Mouse (Mus musculus): ENCODE results near the gene Gna12. TPM values are rescaled to one million over a fixed set of nuclear protein-coding genes. Genes with fewer than 3 reads are reported as not detected.

The Gna12 gene
- polyA plus RNA-seq (2011; ENCODE audit: insufficient read length, low read depth, missing spikeins) = 49.5 TPM in 2 replicates

DNA sequence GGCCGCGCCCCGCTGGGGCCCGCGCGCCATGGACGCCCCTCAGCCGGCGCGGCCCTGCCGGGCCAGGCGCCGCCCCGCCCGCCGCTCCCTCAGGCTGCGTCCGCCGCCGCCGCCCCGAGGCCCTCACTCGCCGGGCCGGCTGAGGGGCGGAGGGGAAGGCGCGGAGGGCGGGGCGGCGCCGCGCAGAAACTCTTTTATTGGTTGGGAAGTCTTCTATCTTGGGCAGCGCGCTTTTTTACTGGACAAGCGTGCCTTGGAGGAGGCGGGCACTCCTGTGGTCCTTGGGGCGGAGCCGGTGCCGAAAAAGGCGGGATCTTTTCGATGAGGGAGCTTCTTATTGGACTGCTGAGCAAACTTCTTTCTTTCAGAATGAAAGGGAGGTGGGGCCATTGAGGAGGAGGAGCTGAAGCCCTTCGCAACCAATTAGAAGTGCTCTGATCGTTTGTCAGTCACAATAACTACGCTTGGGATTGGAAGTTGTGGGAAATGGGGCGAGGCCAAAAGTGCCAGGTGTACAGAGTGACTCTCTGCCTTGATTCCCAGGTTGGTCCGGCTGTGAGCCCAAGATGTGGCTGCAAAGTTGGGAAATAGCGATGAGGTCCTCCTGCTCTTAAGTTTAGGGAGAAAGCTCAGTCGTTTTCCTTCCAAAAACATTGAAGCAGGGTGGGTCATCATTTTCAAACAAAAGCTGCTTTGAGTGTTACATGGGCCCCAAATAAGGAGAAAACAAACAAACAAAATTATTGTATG lies at the start of gene Gna12:
TSS of gene Gna12 (minus strand) at position 118 of the 750 bp plus-strand sequence.
- Histone ChIP-seq H3K4me1 (ENCODE audit: control insufficient read depth, insufficient read depth, low read length) (peaks cover 10% of the 10 kb centered on the region), H3K4me3 (ENCODE audit: insufficient read depth, low read length) (peak within 1 kb of the TSS; percentile 91), H3K27ac (ENCODE audit: insufficient read depth, low read length) (no peak within 1 kb of the TSS; the same call in 1 of the 2 replicates)
- peak; percentile 54 for TF ChIP-seq POLR2A (IDR thresholded peaks at IDR 0.05; ENCODE audit: low read depth, low read length)
- no peak for TF ChIP-seq CTCF (IDR thresholded peaks at IDR 0.05; ENCODE audit: borderline replicate concordance, insufficient read depth, low read length)

GRCm38 (mm10) chr5:140878644-140879043 lies 48.4 kb upstream of the Gna12 start:
- H3K27ac ChIP-seq (ENCODE audit: insufficient read depth, low read length) = no peak overlapping the region
- no peak overlapping the region for H3K4me3 ChIP-seq (ENCODE audit: insufficient read depth, low read length)
- H3K4me1 ChIP-seq (ENCODE audit: control insufficient read depth, insufficient read depth, low read length) = no peaks in the 10 kb centered on the region
- TF ChIP-seq CTCF (IDR thresholded peaks at IDR 0.05; ENCODE audit: borderline replicate concordance, insufficient read depth, low read length) = no peak

GRCm38 (mm10) chr5:140873736-140874307 lies 43.6 kb upstream of the Gna12 start:
- Histone ChIP-seq H3K27ac (ENCODE audit: insufficient read depth, low read length) (no peak overlapping the region), H3K4me3 (ENCODE audit: insufficient read depth, low read length) (no peak overlapping the region), H3K4me1 (ENCODE audit: control insufficient read depth, insufficient read depth, low read length) (no peaks in the 10 kb centered on the region)
- TF ChIP-seq CTCF (IDR thresholded peaks at IDR 0.05; ENCODE audit: borderline replicate concordance, insufficient read depth, low read length) (no peak), POLR2A (IDR thresholded peaks at IDR 0.05; ENCODE audit: low read depth, low read length) (no peak)

- no peak for TF ChIP-seq CTCF (IDR thresholded peaks at IDR 0.05; ENCODE audit: borderline replicate concordance, insufficient read depth, low read length)
- no peak for TF ChIP-seq POLR2A (IDR thresholded peaks at IDR 0.05; ENCODE audit: low read depth, low read length)
- H3K4me3 ChIP-seq (ENCODE audit: insufficient read depth, low read length) = no peak overlapping the region
- no peak overlapping the region for H3K27ac ChIP-seq (ENCODE audit: insufficient read depth, low read length)
Observed at GRCm38 (mm10) chr5:140873039-140873551, 42.9 kb upstream of the Gna12 start.

GRCm38 (mm10) chr5:140872532-140873038 lies 42.4 kb upstream of the Gna12 start:
- no peak overlapping the region for H3K4me3 ChIP-seq (ENCODE audit: insufficient read depth, low read length)
- H3K27ac ChIP-seq (ENCODE audit: insufficient read depth, low read length) = no peak overlapping the region
- no peaks in the 10 kb centered on the region for H3K4me1 ChIP-seq (ENCODE audit: control insufficient read depth, insufficient read depth, low read length)
- TF ChIP-seq CTCF (IDR thresholded peaks at IDR 0.05; ENCODE audit: borderline replicate concordance, insufficient read depth, low read length) = no peak
- TF ChIP-seq POLR2A (IDR thresholded peaks at IDR 0.05; ENCODE audit: low read depth, low read length) = no peak

More at GRCm38 (mm10) chr5:140873039-140873551, 42.9 kb upstream of the Gna12 start:
- no peaks in the 10 kb centered on the region for H3K4me1 ChIP-seq (ENCODE audit: control insufficient read depth, insufficient read depth, low read length)

- TF ChIP-seq POLR2A (IDR thresholded peaks at IDR 0.05; ENCODE audit: low read depth, low read length) (no peak), CTCF (IDR thresholded peaks at IDR 0.05; ENCODE audit: borderline replicate concordance, insufficient read depth, low read length) (no peak)
- H3K27ac ChIP-seq (ENCODE audit: insufficient read depth, low read length) = no peak overlapping the region
- H3K4me3 ChIP-seq (ENCODE audit: insufficient read depth, low read length) = no peak overlapping the region
Observed at GRCm38 (mm10) chr5:140871241-140871640, 41.0 kb upstream of the Gna12 start.

GRCm38 (mm10) chr5:140869034-140869433 lies 38.8 kb upstream of the Gna12 start:
- TF ChIP-seq CTCF (IDR thresholded peaks at IDR 0.05; ENCODE audit: borderline replicate concordance, insufficient read depth, low read length) = peak; percentile 53; the same call in 1 of the 2 replicates
- no peak for TF ChIP-seq POLR2A (IDR thresholded peaks at IDR 0.05; ENCODE audit: low read depth, low read length)
- Histone ChIP-seq H3K4me3 (ENCODE audit: insufficient read depth, low read length) (no peak overlapping the region), H3K27ac (ENCODE audit: insufficient read depth, low read length) (no peak overlapping the region), H3K4me1 (ENCODE audit: control insufficient read depth, insufficient read depth, low read length) (no peaks in the 10 kb centered on the region)

More at GRCm38 (mm10) chr5:140871241-140871640, 41.0 kb upstream of the Gna12 start:
- H3K4me1 ChIP-seq (ENCODE audit: control insufficient read depth, insufficient read depth, low read length) = no peaks in the 10 kb centered on the region

- Histone ChIP-seq H3K4me1 (ENCODE audit: control insufficient read depth, insufficient read depth, low read length) (no peaks in the 10 kb centered on the region), H3K4me3 (ENCODE audit: insufficient read depth, low read length) (no peak overlapping the region), H3K27ac (ENCODE audit: insufficient read depth, low read length) (no peak overlapping the region)
- TF ChIP-seq CTCF (IDR thresholded peaks at IDR 0.05; ENCODE audit: borderline replicate concordance, insufficient read depth, low read length) (no peak), POLR2A (IDR thresholded peaks at IDR 0.05; ENCODE audit: low read depth, low read length) (no peak)
Observed at GRCm38 (mm10) chr5:140859730-140860129, 29.5 kb upstream of the Gna12 start.

- H3K27ac ChIP-seq (ENCODE audit: insufficient read depth, low read length) = no peak overlapping the region
- TF ChIP-seq POLR2A (IDR thresholded peaks at IDR 0.05; ENCODE audit: low read depth, low read length) (no peak), CTCF (IDR thresholded peaks at IDR 0.05; ENCODE audit: borderline replicate concordance, insufficient read depth, low read length) (no peak)
- no peak overlapping the region for H3K4me3 ChIP-seq (ENCODE audit: insufficient read depth, low read length)
- no peaks in the 10 kb centered on the region for H3K4me1 ChIP-seq (ENCODE audit: control insufficient read depth, insufficient read depth, low read length)
Observed at GRCm38 (mm10) chr5:140858335-140858734, 28.1 kb upstream of the Gna12 start.
